Mouse (Mus musculus): ENCODE results near the gene Mknk1. TPM values are rescaled to one million over a fixed set of nuclear protein-coding genes. Genes with fewer than 3 reads are reported as not detected.

The Mknk1 gene
- polyA plus RNA-seq (2017; shearing (Covaris generic)), result 10 to 100 TPM; 57.3 to 68.6 TPM

GRCm38 (mm10) chr4:115838696-115839641, at the start of gene Mknk1:
TSS of gene Mknk1 (plus strand) at chr4:115839198.

GRCm38 (mm10) chr4:115827888-115828571, 11.0 kb upstream of the Mknk1 start, which contains the start of gene Mob3c:
TSS of gene Mob3c (plus strand) at chr4:115828092.

GRCm38 (mm10) chr4:115884022-115884421, 45.0 kb downstream of the Mknk1 start, which contains the start of gene Kncn:
TSS of gene Kncn (plus strand) at chr4:115884400.

GRCm38 (mm10) chr4:115890553-115890952, 51.6 kb downstream of the Mknk1 start, which contains the start of gene 6430628N08Rik:
TSS of gene 6430628N08Rik (plus strand) at chr4:115890665.

Other genes with a start within 250 kb of the Mknk1 start
- gene Cyp4a32, start 238.2 kb upstream of the Mknk1 start, polyA plus RNA-seq (2017; shearing (Covaris generic)), result not detected
- under 1 TPM in 1 of 2 experiments, not detected in 1; 0.24 TPM for gene Cyp4b1, start 191.5 kb upstream of the Mknk1 start, polyA plus RNA-seq (2017; shearing (Covaris generic))
- gene Efcab14, start 101.5 kb upstream of the Mknk1 start, polyA plus RNA-seq (2017; shearing (Covaris generic)), result 10 to 100 TPM; 58.4 to 59.8 TPM
- gene Tex38, start 58.2 kb upstream of the Mknk1 start, polyA plus RNA-seq (2017; shearing (Covaris generic)), result under 1 TPM in 1 of 2 experiments, not detected in 1; 0.47 TPM
- 10 to 100 TPM; 40.1 to 46.2 TPM for gene Atpaf1, start 54.4 kb upstream of the Mknk1 start, polyA plus RNA-seq (2017; shearing (Covaris generic))
- 10 to 100 TPM; 19.6 to 24.1 TPM for gene Mob3c, start 11.1 kb upstream of the Mknk1 start, polyA plus RNA-seq (2017; shearing (Covaris generic))
- gene Kncn, start 45.2 kb downstream of the Mknk1 start, polyA plus RNA-seq (2017; shearing (Covaris generic)), result 1 to 10 TPM in 1 of 2 experiments, not detected in 1; 2.3 TPM
- 1 to 10 TPM in 1 of 2 experiments, not detected in 1; 1.6 TPM for gene 6430628N08Rik, start 51.5 kb downstream of the Mknk1 start, polyA plus RNA-seq (2017; shearing (Covaris generic))
- 1 to 10 TPM in 1 of 2 experiments, under 1 TPM in 1; 0.04 to 2.1 TPM for gene Dmbx1, start 100.7 kb downstream of the Mknk1 start, polyA plus RNA-seq (2017; shearing (Covaris generic))
- 100 to 1,000 TPM; 126 to 198 TPM for gene Faah, start 178.7 kb downstream of the Mknk1 start, polyA plus RNA-seq (2017; shearing (Covaris generic))
- 10 to 100 TPM; 23.5 to 25.0 TPM for gene Nsun4, start 214.7 kb downstream of the Mknk1 start, polyA plus RNA-seq (2017; shearing (Covaris generic))
- 100 to 1,000 TPM; 365 to 424 TPM for gene Uqcrh, start 235.9 kb downstream of the Mknk1 start, polyA plus RNA-seq (2017; shearing (Covaris generic))
- 10 to 100 TPM; 38.4 to 39.0 TPM for gene Lrrc41, start 236.1 kb downstream of the Mknk1 start, polyA plus RNA-seq (2017; shearing (Covaris generic))

Data from inflammation-experienced regulatory T-cells (primary cell).